Mouse (Mus musculus) gastrocnemius, adult 2 months (tissue): ENCODE results near the gene Ndrg2. TPM values are rescaled to one million over a fixed set of nuclear protein-coding genes. Genes with fewer than 3 reads are reported as not detected.

Source experiments
- DNase-seq: peaks from one replicate; pipeline ENCODE4 v3.0.0; 2022
- H3K27ac ChIP-seq: fragments of 200-600 bp; 2 replicates; pipeline ENCODE4 v1.8.1; 2022; ENCODE audit warnings: mild to moderate bottlenecking
- H3K4me3 ChIP-seq: fragments of 200-600 bp; 2 replicates; pipeline ENCODE4 v1.8.1; 2022; ENCODE audit warnings: mild to moderate bottlenecking, moderate library complexity
- CTCF ChIP-seq: fragments of 200-600 bp; IDR thresholded peaks from 2 replicates; pipeline ENCODE4 v1.8.1; 2022; ENCODE audit warnings: antibody characterized with exemption, mild to moderate bottlenecking, moderate library complexity
- intact Hi-C: fragments of 180-260 bp; cut with DNase I; formaldehyde crosslinking; loops from one replicate; pipeline ENCODE4 v1.15.1; 2025
- total RNA-seq, 2 experiments: library from RNA; stranded (reverse); gene quantifications; 2 replicates each; pipeline ENCODE4 v1.2.3; 2021

The Ndrg2 gene
- total RNA-seq, 2 experiments from 2014 or later = 1,660 to 1,958 TPM

DNA sequence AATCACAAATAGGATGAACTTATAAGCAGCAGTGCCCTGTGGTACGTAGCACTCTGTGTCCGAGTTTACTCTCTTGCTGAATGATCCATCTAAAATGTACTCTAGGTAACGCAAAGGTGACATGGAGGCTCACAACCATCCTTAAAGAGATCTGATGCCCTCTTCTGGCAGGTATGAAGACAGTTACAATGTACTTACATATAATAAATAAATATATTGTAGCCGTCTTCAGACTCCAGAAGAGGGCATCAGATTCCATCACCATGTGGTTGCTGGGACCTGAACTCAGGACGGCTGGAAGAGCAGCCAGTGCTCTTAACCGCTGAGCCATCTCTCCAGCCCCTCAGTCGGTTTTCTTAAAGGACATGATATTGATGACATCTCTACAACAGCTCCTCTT, 9.3 kb downstream of the Ndrg2 start:
- no peak for DNase-seq
- no peak overlapping the region for H3K4me3 ChIP-seq
- H3K27ac ChIP-seq = peak overlapping the region; percentile 32; the same call in 1 of the 2 replicates
- intact Hi-C loops = loop anchor here (5.0 kb wide), 1 partner anchor 103 kb away; no protein-coding TSS in a partner anchor
- peak; percentile 36; the same call in 1 of the 2 replicates for TF ChIP-seq CTCF

GRCm38 (mm10) chr14:51903782-51904181, 10.2 kb downstream of the Ndrg2 start:
- Histone ChIP-seq H3K27ac (no peak overlapping the region; the same call in 1 of the 2 replicates), H3K4me3 (no peak overlapping the region)
- no peak for TF ChIP-seq CTCF
- intact Hi-C loops = loop anchor here (1.0 to 5.0 kb wide), 3 partner anchors 26 to 120 kb away; no protein-coding TSS in a partner anchor
- DNase-seq = no peak

- intact Hi-C loops = loop anchor here (1.0 to 5.0 kb wide), 3 partner anchors 26 to 120 kb away; no protein-coding TSS in a partner anchor
- Histone ChIP-seq H3K27ac (peak overlapping the region; percentile 54), H3K4me3 (no peak overlapping the region)
- peak; percentile 88 for DNase-seq
- peak; percentile 94; the same call in 1 of the 2 replicates for TF ChIP-seq CTCF
Observed at GRCm38 (mm10) chr14:51902806-51903710, 10.9 kb downstream of the Ndrg2 start.

DNA sequence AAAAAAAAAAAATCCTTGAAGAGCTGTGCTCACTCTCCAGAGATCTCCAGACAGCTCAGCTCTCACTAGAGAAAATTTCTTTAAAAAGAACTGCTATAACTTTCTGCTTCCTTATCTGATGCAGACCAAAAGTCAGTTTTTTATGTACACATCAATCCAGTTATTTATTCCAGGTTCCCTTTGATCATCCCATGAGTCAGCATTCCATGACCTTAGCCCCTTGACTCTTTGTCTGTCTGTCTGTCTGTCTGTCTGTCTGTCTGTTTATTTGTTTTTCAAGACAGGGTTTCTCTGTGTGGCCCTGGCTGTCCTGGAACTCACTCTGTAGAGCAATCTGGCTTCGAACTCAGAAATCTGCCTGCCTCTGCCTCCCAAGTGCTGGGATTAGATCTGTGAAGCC, 14.6 kb downstream of the Ndrg2 start:
- Histone ChIP-seq H3K4me3 (no peak overlapping the region), H3K27ac (no peak overlapping the region)
- TF ChIP-seq CTCF = no peak
- intact Hi-C loops = no loop called here
- no peak for DNase-seq

DNA sequence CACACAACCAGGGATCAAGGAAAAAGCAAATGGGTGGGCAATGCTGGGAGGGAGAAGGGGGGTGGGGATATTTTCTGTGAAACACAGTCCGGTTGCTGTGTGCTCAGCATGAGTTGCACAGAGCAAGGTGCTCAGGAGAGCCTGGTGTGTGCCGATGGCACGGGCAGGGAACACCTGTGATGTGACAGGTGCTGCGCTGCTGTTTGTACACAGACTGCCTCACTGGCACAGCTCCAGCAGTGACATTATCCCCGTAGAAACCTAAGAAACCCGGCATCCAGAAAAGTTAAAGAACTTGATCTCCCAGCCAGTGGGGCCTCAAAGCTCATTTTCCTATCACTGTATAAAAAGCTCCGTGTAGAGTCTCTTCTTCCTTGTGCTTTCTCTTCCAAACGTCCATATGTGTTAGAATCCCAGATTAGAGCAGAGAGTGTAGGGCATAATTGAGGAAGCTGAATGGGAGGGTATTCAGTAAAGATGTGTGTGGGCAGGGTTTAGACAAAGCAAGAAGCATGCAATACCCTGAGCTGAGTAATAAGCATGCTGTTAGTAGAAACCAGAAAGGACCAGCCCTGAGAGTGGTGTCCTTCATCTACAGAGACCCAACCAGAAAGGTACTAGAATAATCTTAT, 17.3 kb downstream of the Ndrg2 start:
- Histone ChIP-seq H3K27ac (no peak overlapping the region), H3K4me3 (no peak overlapping the region)
- no peak for DNase-seq
- intact Hi-C loops = no loop called here
- TF ChIP-seq CTCF = no peak

- intact Hi-C loops = no loop called here
- no peak for DNase-seq
- no peak for TF ChIP-seq CTCF
- no peak overlapping the region for H3K4me3 ChIP-seq
- H3K27ac ChIP-seq = no peak overlapping the region
Observed at GRCm38 (mm10) chr14:51896019-51896418, 17.9 kb downstream of the Ndrg2 start.

- no peak for DNase-seq
- H3K4me3 ChIP-seq = no peak overlapping the region
- no peak overlapping the region for H3K27ac ChIP-seq
- no peak for TF ChIP-seq CTCF
- intact Hi-C loops = no loop called here
Observed at GRCm38 (mm10) chr14:51895071-51895470, 18.9 kb downstream of the Ndrg2 start.

DNA sequence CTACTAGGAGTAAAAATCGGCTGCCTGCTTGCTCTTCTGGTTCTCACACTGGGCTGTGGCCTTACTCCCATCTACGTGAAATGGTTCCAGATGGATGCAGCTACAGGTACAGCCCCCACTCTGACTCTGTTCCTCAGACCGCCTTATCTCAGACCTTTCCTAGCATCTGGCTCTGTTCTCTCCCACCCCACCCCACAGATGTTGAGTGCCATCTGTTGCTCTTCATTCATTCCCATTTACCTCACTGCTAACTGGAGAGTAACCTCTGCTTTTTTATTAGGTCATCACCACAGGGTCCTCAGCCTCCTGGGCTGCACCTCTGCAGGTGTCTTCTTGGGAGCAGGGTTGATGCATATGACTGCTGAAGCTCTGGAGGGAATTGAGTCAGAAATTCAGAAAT, 20.1 kb downstream of the Ndrg2 start:
- DNase-seq = no peak
- TF ChIP-seq CTCF = no peak
- H3K4me3 ChIP-seq = no peak overlapping the region
- intact Hi-C loops = no loop called here
- H3K27ac ChIP-seq = no peak overlapping the region

DNA sequence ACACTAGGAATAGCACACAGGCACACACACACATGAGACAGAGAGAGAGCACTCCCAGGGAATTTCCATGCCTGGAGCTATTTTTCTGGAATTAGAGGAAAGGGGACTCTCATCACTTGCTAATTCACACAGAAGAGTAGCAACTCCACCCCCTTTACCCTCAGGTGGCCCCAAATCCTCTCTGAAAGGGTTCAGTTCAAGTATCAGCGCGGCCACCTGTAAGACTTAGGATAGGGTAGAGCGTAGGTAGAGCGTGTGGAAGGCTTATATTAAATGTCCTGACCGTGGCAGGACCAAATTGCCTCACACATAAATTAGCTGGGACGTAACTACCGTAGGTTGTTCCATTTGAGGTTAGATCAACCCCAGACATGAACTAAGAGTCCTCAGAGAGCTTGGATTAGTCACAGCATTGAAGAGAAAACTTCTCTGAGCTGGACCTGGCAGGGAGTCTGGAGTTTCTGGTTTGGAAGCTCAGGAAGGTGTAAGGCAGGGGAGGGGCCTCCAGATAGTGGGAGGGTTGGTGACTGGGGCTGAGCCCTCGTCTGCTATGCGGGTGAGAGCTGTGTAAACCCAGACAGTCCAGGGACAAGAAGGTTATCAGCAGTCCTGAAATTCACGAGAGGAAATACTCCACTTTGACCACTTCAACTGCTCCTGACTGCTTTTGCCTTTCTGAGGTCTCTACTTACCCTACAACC, 20.7 kb downstream of the Ndrg2 start:
- Histone ChIP-seq H3K4me3 (no peak overlapping the region), H3K27ac (no peak overlapping the region)
- TF ChIP-seq CTCF = no peak
- intact Hi-C loops = no loop called here
- DNase-seq = no peak

DNA sequence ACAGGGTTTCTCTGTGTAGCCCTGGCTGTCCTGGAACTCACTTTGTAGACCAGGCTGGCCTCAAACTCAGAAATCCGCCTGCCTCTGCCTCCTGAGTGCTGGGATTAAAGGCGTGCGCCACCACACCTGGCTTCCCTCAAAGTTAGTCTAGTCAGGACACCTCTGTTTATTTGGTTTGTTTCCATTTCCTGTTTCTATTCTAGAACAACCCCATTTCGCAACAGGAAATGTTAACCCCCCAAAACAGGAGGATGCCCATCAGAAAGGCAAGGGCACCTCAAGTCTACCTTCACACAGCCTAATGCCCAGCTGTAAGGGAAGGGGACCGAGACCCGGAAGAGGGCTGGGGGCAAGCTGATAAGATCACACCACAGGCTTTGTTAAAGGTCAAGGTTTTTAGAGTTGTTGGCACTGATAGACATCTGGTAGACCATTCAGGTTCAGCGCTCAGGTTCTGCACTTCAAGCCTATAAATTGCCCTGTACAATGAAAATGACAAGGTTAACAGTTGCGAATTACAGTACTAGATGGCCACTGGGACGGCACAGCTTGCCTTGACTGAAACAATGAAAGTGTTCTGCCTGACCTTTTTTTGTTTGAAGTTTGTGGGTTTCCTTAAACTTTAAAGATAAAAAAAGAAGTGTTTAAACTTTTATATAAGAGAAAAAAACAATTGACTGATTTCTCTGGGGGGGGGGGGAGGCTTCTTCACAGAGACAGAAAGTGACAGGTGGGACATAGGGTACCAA, 21.6 kb downstream of the Ndrg2 start, which contains the start of gene Slc39a2:
Gene Slc39a2, plus strand, starts transcription at position 699 of the 749 bp plus-strand sequence.
- intact Hi-C loops = no loop called here
- H3K27ac ChIP-seq = no peak within 1 kb of the TSS
- TF ChIP-seq CTCF = no peak
- no peak for DNase-seq
- H3K4me3 ChIP-seq = no peak within 1 kb of the TSS

- DNase-seq = no peak
- TF ChIP-seq CTCF = no peak
- Histone ChIP-seq H3K27ac (no peak overlapping the region), H3K4me3 (no peak overlapping the region)
- intact Hi-C loops = loop anchor here (5.0 to 10.0 kb wide), 3 partner anchors 117 to 412 kb away; partner anchors contain the start of gene Hnrnpc
Observed at GRCm38 (mm10) chr14:51889833-51890232, 24.1 kb downstream of the Ndrg2 start.

DNA sequence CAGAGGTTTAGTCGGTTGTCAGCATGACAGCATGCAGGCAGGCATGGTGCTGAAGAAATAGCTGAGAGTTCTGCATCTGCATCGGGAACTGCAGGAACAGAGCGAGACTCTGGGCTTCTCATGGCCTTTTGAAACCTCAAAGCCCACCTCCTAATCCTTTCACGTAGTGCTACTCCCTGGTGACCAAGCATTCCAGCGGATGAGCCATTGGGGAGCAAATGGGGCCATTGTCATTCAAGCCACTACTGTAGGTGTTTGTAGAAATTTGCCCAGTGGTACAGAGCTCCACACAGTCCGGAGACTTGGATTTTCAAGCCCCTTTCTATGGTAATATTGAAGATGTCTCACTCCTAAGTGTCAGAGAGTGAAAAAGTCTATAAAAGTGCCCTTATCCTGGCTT, 27.9 kb downstream of the Ndrg2 start:
- TF ChIP-seq CTCF = no peak
- DNase-seq = no peak
- peak overlapping the region; percentile 78 for H3K4me3 ChIP-seq
- H3K27ac ChIP-seq = no peak overlapping the region
- intact Hi-C loops = loop anchor here (5.0 to 10.0 kb wide), 3 partner anchors 121 to 416 kb away; partner anchors contain the start of gene Hnrnpc
